ENCODE assay signal across 19 mouse cellular contexts in the genomic region with DNA sequence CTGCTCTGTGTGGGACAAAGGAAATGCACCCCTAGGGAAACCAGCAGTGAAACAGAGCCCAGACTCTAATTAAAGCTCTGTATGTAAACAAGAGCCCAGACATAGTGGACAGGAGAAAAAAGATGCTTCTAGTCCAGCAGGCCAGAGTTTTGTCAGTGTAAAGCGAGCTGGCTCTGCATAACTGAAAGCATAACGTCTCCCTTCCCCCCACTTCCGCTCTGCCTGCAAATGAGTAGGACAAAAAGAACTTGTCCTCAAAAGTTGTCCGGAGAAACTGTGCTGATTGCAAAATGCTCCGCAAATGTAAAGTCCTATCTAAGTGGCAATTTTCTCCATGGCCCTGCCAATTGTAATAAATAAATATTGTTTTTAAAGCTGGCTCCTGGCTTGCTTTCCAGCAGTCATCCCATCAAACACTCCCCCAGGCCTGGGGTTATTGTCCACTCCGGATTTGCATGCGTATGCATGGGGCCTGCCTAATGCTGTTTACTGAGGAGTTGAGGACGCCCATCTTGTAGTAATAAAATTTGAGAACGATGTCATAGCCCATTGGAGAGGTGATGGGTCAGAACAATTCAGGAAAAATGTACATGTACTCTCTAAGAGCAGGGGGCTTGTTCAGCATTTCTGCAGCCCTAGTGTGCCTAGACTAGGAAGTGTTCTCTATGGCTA.
DNase-seq lines count a peak whose midpoint lies in the region; ATAC-seq and TF ChIP-seq lines count a peak whose summit lies in the region.
"Had no signal": no experiment of that assay in that cellular context is flagged by ENCODE, and none has a peak within 500 bp of the region (broad histone marks: within the 10 kb centered on the region; RNA-seq: fewer than 3 reads in every experiment).

No protein-coding gene starts in this region.

- no peak overlapping the region for H3K4me3 ChIP-seq in kidney, adult 2 months (ENCODE audit: insufficient read depth, low read depth, low read length)
- H3K4me3 ChIP-seq in embryonic facial prominence, embryonic 14.5 days (ENCODE audit: low read depth, low read length): no peak overlapping the region
- H3K4me3 ChIP-seq: intestine, embryonic 15.5 days; midbrain, embryonic 12.5 days had no signal

- no peaks in the 10 kb centered on the region for H3K4me1 ChIP-seq in kidney, adult 2 months (ENCODE audit: control insufficient read depth, insufficient read depth, low read length)
- no peaks in the 10 kb centered on the region for H3K4me1 ChIP-seq in embryonic facial prominence, embryonic 14.5 days (ENCODE audit: control insufficient read depth, insufficient read depth, low read length)
- H3K4me1 ChIP-seq: intestine, embryonic 15.5 days had no signal

- no peak overlapping the region for H3K4me2 ChIP-seq in embryonic facial prominence, embryonic 14.5 days (ENCODE audit: low read depth, low read length)
- H3K4me2 ChIP-seq: hindbrain, embryonic 14.5 days; intestine, embryonic 15.5 days; midbrain, embryonic 12.5 days had no signal

- no peak for TF ChIP-seq CTCF in kidney, adult 2 months (conservative IDR thresholded peaks at IDR 0.05; ENCODE audit: insufficient read depth, insufficient read length, low read depth, low read length)

- no peak overlapping the region for H3K9ac ChIP-seq in embryonic facial prominence, embryonic 14.5 days (ENCODE audit: low read depth, low read length)
- H3K9ac ChIP-seq: hindbrain, embryonic 14.5 days; intestine, embryonic 15.5 days; midbrain, embryonic 12.5 days had no signal

- H3K36me3 ChIP-seq in kidney, adult 2 months (ENCODE audit: control insufficient read depth, insufficient read depth, low read length): no peaks in the 10 kb centered on the region
- no peaks in the 10 kb centered on the region for H3K36me3 ChIP-seq in embryonic facial prominence, embryonic 14.5 days (ENCODE audit: control insufficient read depth, insufficient read depth, low read length)
- H3K36me3 ChIP-seq: intestine, embryonic 15.5 days; midbrain, embryonic 12.5 days had no signal

- no peak for ATAC-seq in embryonic facial prominence, embryonic 14.5 days (ENCODE audit: low read depth)
- ATAC-seq: forebrain, embryonic 14.5 days; intestine, embryonic 15.5 days had no signal

- TF ChIP-seq POLR2A in kidney, adult 2 months (IDR thresholded peaks at IDR 0.05; ENCODE audit: low read depth, low read length): no peak

- 23% methylated on average over 9 of the region's 9 CpGs for WGBS in kidney, adult 2 months
- WGBS in embryonic facial prominence, embryonic 14.5 days: 34% methylated on average over 9 of the region's 9 CpGs

- H3K27me3 ChIP-seq in kidney, adult 2 months (replicated peaks; ENCODE audit: control insufficient read depth, insufficient read depth, low read length): no peaks in the 10 kb centered on the region
- H3K27me3 ChIP-seq in embryonic facial prominence, embryonic 14.5 days (replicated peaks; ENCODE audit: control insufficient read depth, insufficient read depth, low read length): no peaks in the 10 kb centered on the region
- H3K27me3 ChIP-seq: intestine, embryonic 15.5 days; midbrain, embryonic 12.5 days had no signal

- no peak overlapping the region for H3K27ac ChIP-seq in kidney, adult 2 months (ENCODE audit: insufficient read depth, low read depth, low read length)
- H3K27ac ChIP-seq in embryonic facial prominence, embryonic 14.5 days (replicated peaks; ENCODE audit: low read depth, low read length): no peak overlapping the region
- H3K27ac ChIP-seq: hindbrain, embryonic 14.5 days; intestine, embryonic 15.5 days; midbrain, embryonic 12.5 days had no signal

- no peaks in the 10 kb centered on the region for H3K9me3 ChIP-seq in embryonic facial prominence, embryonic 14.5 days (ENCODE audit: control insufficient read depth, low read length)
- H3K9me3 ChIP-seq: intestine, embryonic 15.5 days; midbrain, embryonic 12.5 days had no signal

- DNase-seq in kidney, adult 2 months: peak; percentile 40
- no peak for DNase-seq in kidney, adult 8-10 months
- DNase-seq in lung, postnatal 14 days: peak; percentile 5
- DNase-seq in lung, postnatal 4 days: no peak
- DNase-seq in embryonic facial prominence, embryonic 14.5 days (ENCODE audit: low spot score): peak; percentile 45
- DNase-seq in kidney, postnatal 4 days: peak; percentile 50 to 67
- DNase-seq in ovary, postnatal 14 days (ENCODE audit: low spot score): no peak
- DNase-seq: adrenal gland, postnatal 36 days; B cell, adult 2 months; cerebellum, adult 8-10 months; gastrocnemius, postnatal 25 days; heart, postnatal 10 days; layer of hippocampus, adult 9-11 months; liver; thymus, adult 2 months had no signal

Comparison
In these comparisons a context has a peak if more than half of its experiments do, and no peak if none do; other contexts are left out.
1. DNase-seq: peak in kidney, adult 2 months (single experiment), lung, postnatal 14 days (single experiment), embryonic facial prominence, embryonic 14.5 days (single experiment) and kidney, postnatal 4 days (2 of 2); none in kidney, adult 8-10 months (0 of 2), lung, postnatal 4 days (0 of 2) and ovary, postnatal 14 days (single experiment).